Mouse (Mus musculus) embryonic facial prominence, embryonic 14.5 days (tissue): Measurements from ENCODE around the gene Nox4. TPM values are rescaled to one million over a fixed set of nuclear protein-coding genes. Genes with fewer than 3 reads are reported as not detected.

Experiments
- ATAC-seq: fragments of 200-750 bp; cut with Nextera tagmentation; 2 replicates; pipeline ENCODE4 v1.8.0; 2017; ENCODE audit warnings: low read depth, moderate number of reproducible peaks, moderate TSS enrichment
- DNase-seq: peaks from one replicate; pipeline ENCODE4 v3.0.0-alpha.2; 2015; ENCODE audit warnings: low spot score
- H3K27ac ChIP-seq: fragments of 300-500 bp; sonication (generic); replicated peaks from 2 replicates; pipeline ENCODE4 v1.5.1; 2014; ENCODE audit warnings: low read depth, mild to moderate bottlenecking, low read length, moderate library complexity
- H3K27me3 ChIP-seq: fragments of 300-500 bp; sonication (generic); replicated peaks from 2 replicates; pipeline ENCODE4 v1.6.1; 2014; ENCODE audit warnings: low read length; ENCODE audit not compliant: control insufficient read depth, insufficient read depth
- H3K36me3 ChIP-seq: fragments of 300-500 bp; sonication (generic); 2 replicates; pipeline ENCODE4 v1.6.1; 2014; ENCODE audit warnings: low read length, mixed read lengths; ENCODE audit not compliant: control insufficient read depth, insufficient read depth
- H3K4me1 ChIP-seq: fragments of 300-500 bp; sonication (generic); 2 replicates; pipeline ENCODE4 v1.6.1; 2014; ENCODE audit warnings: antibody characterized with exemption, low read length; ENCODE audit not compliant: control insufficient read depth, insufficient read depth
- H3K4me2 ChIP-seq: fragments of 300-500 bp; sonication (generic); 2 replicates; pipeline ENCODE4 v1.6.1; 2014; ENCODE audit warnings: low read depth, mild to moderate bottlenecking, low read length, moderate library complexity, mixed read lengths
- H3K4me3 ChIP-seq: fragments of 300-500 bp; sonication (generic); 2 replicates; pipeline ENCODE4 v1.5.1; 2014; ENCODE audit warnings: low read depth, mild to moderate bottlenecking, low read length
- H3K9ac ChIP-seq: fragments of 300-500 bp; sonication (generic); 2 replicates; pipeline ENCODE4 v1.6.1; 2014; ENCODE audit warnings: low read depth, mild to moderate bottlenecking, low read length, moderate library complexity, mixed read lengths
- H3K9me3 ChIP-seq: fragments of 300-500 bp; sonication (generic); 2 replicates; pipeline ENCODE4 v1.6.1; 2016; ENCODE audit warnings: low read length; ENCODE audit not compliant: control insufficient read depth
- WGBS: fragments of 180-500 bp; shearing (Covaris S2); extraction: QIAGEN DNeasy Blood & Tissue Kit; methylation state at CpG from one replicate; pipeline ENCODE4 v1.1.7; 2014; 5-methylcytosine and 5-hydroxymethylcytosine counted together
- polyA plus RNA-seq: library from polyadenylated mRNA; unstranded; fragments of >200 nt; fragmentation: Nextera tagmentation; extraction: Ambion mirVana; gene quantifications from 2 replicates; pipeline ENCODE4 v1.2.1, GENCODE M21; 2014

The Nox4 gene
- polyA plus RNA-seq, 1 experiment from 2014 or later: 5.1 TPM

- Histone ChIP-seq H3K4me1 (peaks cover 8% of the 10 kb centered on the region), H3K27ac (peak overlapping the region; percentile 81), H3K27me3 (no peaks in the 10 kb centered on the region), H3K36me3 (no peaks in the 10 kb centered on the region), H3K4me3 (peak overlapping the region; percentile 66), H3K4me2 (peak overlapping the region; percentile 57), H3K9ac (peak overlapping the region; percentile 84), H3K9me3 (no peaks in the 10 kb centered on the region)
- 0% methylated on average over 24 of the region's 30 CpGs for WGBS
- DNase-seq (peak; percentile 60), ATAC-seq (peak; percentile 97)
Observed at GRCm38 (mm10) chr7:87246580-87246934, 661 bp downstream of the Nox4 start.

DNA sequence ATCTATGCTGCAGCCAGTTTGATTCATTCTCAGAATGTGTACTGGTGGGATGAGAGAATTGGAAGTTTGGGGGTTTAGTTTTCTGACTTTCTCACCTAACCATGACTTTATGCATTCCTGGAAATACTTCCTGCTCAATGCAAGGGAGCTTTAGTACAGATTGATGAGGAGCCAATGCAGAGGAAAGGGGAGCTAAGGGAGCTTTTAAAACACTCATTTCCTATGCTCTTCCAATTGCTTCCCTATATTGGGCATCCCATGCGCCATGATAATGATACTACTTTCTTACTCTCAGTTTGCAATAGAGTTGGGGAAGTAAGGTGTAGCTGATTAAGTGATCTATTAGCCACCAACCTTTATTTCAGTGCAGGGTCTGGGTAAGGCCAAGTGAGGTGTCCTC is 1.0 kb downstream of the Nox4 start:
- Histone ChIP-seq H3K27ac (peak overlapping the region; percentile 81; the same call in 1 of the 2 replicates), H3K4me1 (peaks cover 8% of the 10 kb centered on the region), H3K27me3 (no peaks in the 10 kb centered on the region), H3K4me2 (peak overlapping the region; percentile 57), H3K9ac (peak overlapping the region; percentile 84), H3K9me3 (no peaks in the 10 kb centered on the region), H3K36me3 (no peaks in the 10 kb centered on the region), H3K4me3 (peak overlapping the region; percentile 66)
- no peak for DNase-seq
- 54% methylated on average over 1 of the region's 1 CpGs for WGBS
- ATAC-seq: peak; percentile 14; the same call in 1 of the 2 replicates

GRCm38 (mm10) chr7:87247926-87248325 is 2.0 kb downstream of the Nox4 start:
- Histone ChIP-seq H3K9me3 (no peaks in the 10 kb centered on the region), H3K27ac (no peak overlapping the region), H3K4me3 (no peak overlapping the region), H3K4me2 (peak overlapping the region; percentile 57; the same call in 1 of the 2 replicates), H3K36me3 (no peaks in the 10 kb centered on the region), H3K9ac (no peak overlapping the region), H3K27me3 (no peaks in the 10 kb centered on the region), H3K4me1 (peaks cover 8% of the 10 kb centered on the region)
- DNase-seq (peak; percentile 16), ATAC-seq (no peak)
- 39% methylated on average over 1 of the region's 1 CpGs for WGBS

GRCm38 (mm10) chr7:87252071-87252470 is 6.2 kb downstream of the Nox4 start:
- Histone ChIP-seq H3K4me2 (no peak overlapping the region), H3K4me1 (peaks cover 5% of the 10 kb centered on the region), H3K9me3 (no peaks in the 10 kb centered on the region), H3K9ac (no peak overlapping the region), H3K27me3 (no peaks in the 10 kb centered on the region), H3K4me3 (no peak overlapping the region), H3K36me3 (no peaks in the 10 kb centered on the region), H3K27ac (no peak overlapping the region)
- ATAC-seq (no peak), DNase-seq (no peak)
- 78% methylated on average over 4 of the region's 4 CpGs for WGBS

DNA sequence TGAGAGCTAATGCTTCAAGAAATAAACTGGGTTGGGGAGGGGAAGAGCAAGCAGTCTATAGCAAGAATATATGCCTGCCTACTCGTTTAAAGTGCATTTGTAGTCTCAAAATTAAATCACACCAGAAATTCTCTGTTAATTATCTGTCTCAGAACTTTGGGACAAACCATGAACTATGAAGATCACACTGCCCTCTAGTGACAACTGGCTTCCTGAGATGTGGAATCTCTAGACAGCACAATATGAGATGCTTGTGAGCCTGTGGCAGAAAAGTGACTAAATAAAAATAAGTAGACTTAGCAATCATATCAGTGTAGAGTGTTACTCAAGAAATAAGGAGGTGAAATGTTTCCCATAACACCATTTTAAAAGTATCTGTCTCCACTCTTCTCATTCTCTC is 31.3 kb downstream of the Nox4 start:
- Histone ChIP-seq H3K9me3 (no peaks in the 10 kb centered on the region), H3K9ac (no peak overlapping the region), H3K4me2 (no peak overlapping the region), H3K4me3 (no peak overlapping the region), H3K27ac (no peak overlapping the region), H3K36me3 (no peaks in the 10 kb centered on the region), H3K4me1 (no peaks in the 10 kb centered on the region), H3K27me3 (no peaks in the 10 kb centered on the region)
- 2% methylated on average over 1 of the region's 1 CpGs for WGBS
- DNase-seq (peak; percentile 72), ATAC-seq (0 out of 2 replicates have a peak, but pooled peaks have one; percentile 47)

DNA sequence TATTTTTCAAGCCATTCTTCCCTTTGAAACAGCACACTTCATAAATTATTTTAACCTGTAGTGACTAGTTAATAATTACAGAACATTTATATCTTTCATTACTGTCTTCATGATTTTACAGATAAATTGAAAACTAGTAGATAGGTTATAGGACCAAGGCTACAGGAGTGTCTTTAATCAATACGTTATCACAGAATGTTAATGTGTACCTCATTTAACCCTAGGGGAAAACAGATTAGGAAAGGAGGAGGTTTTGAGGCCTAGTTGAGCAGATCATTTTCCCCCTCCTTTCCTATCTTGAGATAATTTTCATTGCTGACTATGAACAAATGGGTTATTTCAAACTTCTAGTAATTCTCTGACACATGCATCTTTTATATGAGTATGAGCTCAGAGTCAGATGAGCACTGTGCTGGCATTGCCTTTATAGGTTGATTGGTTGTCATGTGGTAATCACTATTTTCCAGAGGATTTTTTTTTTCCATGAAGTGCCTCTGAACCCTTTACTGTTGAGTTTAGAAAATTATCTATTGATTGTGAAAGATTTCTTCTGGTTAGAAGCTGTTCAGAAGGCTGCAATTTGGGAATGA is 57.9 kb downstream of the Nox4 start:
- DNase-seq (no peak), ATAC-seq (no peak)
- Histone ChIP-seq H3K9me3 (no peaks in the 10 kb centered on the region), H3K4me1 (no peaks in the 10 kb centered on the region), H3K4me3 (no peak overlapping the region), H3K36me3 (no peaks in the 10 kb centered on the region), H3K9ac (no peak overlapping the region), H3K27me3 (no peaks in the 10 kb centered on the region), H3K27ac (no peak overlapping the region), H3K4me2 (no peak overlapping the region)
- 79% methylated on average over 1 of the region's 1 CpGs for WGBS

DNA sequence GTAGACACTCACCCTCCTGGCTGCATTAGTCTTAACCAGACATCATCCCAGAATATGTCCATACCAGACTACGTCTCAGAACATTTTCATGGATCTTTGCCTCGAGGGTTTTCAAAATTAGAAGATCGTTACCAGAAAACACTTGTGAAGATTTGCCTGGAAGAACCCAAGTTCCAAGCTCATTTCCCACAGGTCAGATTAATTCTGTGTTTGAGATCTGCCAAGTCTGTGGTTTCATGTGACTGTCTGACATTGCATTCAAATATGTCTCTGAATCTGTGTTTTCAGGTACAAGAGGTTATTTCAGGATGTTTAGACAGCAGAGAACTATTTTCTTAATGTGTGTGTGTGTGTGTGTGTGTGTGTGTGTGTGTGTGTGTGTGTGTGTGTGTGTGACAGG is 75.7 kb downstream of the Nox4 start:
- Histone ChIP-seq H3K4me3 (no peak overlapping the region), H3K27me3 (no peaks in the 10 kb centered on the region), H3K36me3 (no peaks in the 10 kb centered on the region), H3K9ac (no peak overlapping the region), H3K9me3 (no peaks in the 10 kb centered on the region), H3K4me2 (no peak overlapping the region), H3K4me1 (no peaks in the 10 kb centered on the region), H3K27ac (no peak overlapping the region)
- peak; percentile 10 for DNase-seq
- WGBS: 64% methylated on average over 3 of the region's 3 CpGs
- ATAC-seq: no peak

- no peaks in the 10 kb centered on the region for H3K4me1 ChIP-seq
- no peak overlapping the region for H3K9ac ChIP-seq
- ATAC-seq: no peak
- DNase-seq: no peak
- H3K36me3 ChIP-seq: no peaks in the 10 kb centered on the region
- no peak overlapping the region for H3K27ac ChIP-seq
- H3K9me3 ChIP-seq: no peaks in the 10 kb centered on the region
- WGBS: 75% methylated on average over 1 of the region's 1 CpGs
- no peaks in the 10 kb centered on the region for H3K27me3 ChIP-seq
- H3K4me3 ChIP-seq: no peak overlapping the region
- no peak overlapping the region for H3K4me2 ChIP-seq
Observed at GRCm38 (mm10) chr7:87322085-87322484, 76.2 kb downstream of the Nox4 start.

- H3K4me3 ChIP-seq: no peak overlapping the region
- no peak overlapping the region for H3K27ac ChIP-seq
- H3K9me3 ChIP-seq: no peaks in the 10 kb centered on the region
- no peak overlapping the region for H3K4me2 ChIP-seq
- WGBS: 84% methylated on average over 5 of the region's 5 CpGs
- no peak for ATAC-seq
- H3K4me1 ChIP-seq: no peaks in the 10 kb centered on the region
- DNase-seq: peak; percentile 34
- H3K36me3 ChIP-seq: no peaks in the 10 kb centered on the region
- H3K27me3 ChIP-seq: no peaks in the 10 kb centered on the region
- H3K9ac ChIP-seq: no peak overlapping the region
Observed at GRCm38 (mm10) chr7:87330782-87331558, 85.1 kb downstream of the Nox4 start.
